Mouse (Mus musculus): Measurements from ENCODE around the gene Gpr89. TPM values are rescaled to one million over a fixed set of nuclear protein-coding genes. Genes with fewer than 3 reads are reported as not detected.

Gene Gpr89
- total and polyA plus RNA-seq, 2 experiments from 2014 or later: 21.7 to 30.0 TPM

DNA sequence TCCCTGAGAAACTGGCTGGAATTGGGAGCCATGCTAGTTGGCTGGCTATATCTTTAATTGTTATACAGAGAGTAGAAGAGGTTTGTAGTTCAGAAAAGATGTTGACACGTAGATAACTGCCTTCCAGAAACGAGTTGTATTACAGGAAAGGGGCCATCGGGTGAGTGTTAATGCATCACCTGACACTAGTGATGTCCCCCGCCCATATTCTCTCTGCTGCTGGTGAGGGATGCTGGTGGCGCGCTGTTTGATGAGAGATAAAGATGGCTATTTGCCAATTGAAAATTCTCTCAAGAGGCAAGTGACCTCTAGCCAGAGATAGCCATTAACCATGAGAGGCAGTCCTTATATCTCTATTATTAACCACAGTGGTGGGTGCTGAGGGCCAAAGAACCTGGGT, 52.6 kb downstream of the Gpr89 start:
- 28% methylated on average over 6 of the region's 6 CpGs for WGBS
- ATAC-seq (ENCODE audit: insufficient read depth, low read depth) (no peak), DNase-seq (ENCODE audit: low spot score) (no peak)
- Histone ChIP-seq H3K27ac (ENCODE audit: low read depth) (no peak overlapping the region), H3K9ac (replicated peaks; ENCODE audit: low read depth, low read length) (no peak overlapping the region), H3K4me2 (ENCODE audit: low read depth, low read length) (no peak overlapping the region), H3K9me3 (replicated peaks; ENCODE audit: control insufficient read depth, low read length) (no peaks in the 10 kb centered on the region), H3K36me3 (replicated peaks; ENCODE audit: control insufficient read depth, insufficient read depth, low read length) (no peaks in the 10 kb centered on the region), H3K4me3 (ENCODE audit: low read depth, low read length) (no peak overlapping the region), H3K27me3 (ENCODE audit: control insufficient read depth, insufficient read depth, low read length) (no peaks in the 10 kb centered on the region), H3K4me1 (ENCODE audit: control insufficient read depth, insufficient read depth) (peaks cover 5% of the 10 kb centered on the region)
- no peak for TF ChIP-seq EP300 (IDR thresholded peaks at IDR 0.05; ENCODE audit: low read depth)
- TF ChIP-seq CTCF (IDR thresholded peaks at IDR 0.05; ENCODE audit: low read depth): no peak

DNA sequence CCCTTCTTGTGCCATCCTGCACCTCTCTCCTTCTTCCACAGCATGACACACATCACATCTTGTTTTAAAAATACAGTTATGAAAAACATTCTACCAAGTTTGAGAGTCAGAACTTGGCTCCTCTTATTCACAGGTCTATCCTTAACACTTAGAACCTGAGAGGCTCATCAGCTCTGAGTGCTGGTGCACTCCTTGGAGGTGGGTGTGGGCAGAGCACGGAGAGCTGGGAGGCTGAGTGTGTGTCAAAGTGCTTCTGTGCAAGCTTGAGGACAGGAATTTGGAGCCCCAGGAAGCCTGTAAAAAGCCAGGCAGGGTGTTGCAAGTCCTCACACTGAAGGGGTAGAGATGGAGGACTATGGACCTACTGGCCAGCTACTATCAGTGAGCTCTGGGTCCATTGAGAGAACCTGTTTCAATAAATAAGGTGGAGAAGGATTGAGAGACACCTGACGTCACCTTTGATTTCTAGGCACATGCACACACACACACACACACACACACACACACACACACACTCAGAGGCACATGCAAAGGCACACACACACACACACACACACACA, 55.9 kb downstream of the Gpr89 start:
- no peak for TF ChIP-seq EP300 (IDR thresholded peaks at IDR 0.05; ENCODE audit: low read depth)
- no peak for TF ChIP-seq CTCF (IDR thresholded peaks at IDR 0.05; ENCODE audit: low read depth)
- no peak overlapping the region for H3K4me3 ChIP-seq (ENCODE audit: low read depth, low read length)
- no peaks in the 10 kb centered on the region for H3K27me3 ChIP-seq (ENCODE audit: control insufficient read depth, insufficient read depth, low read length)
- no peaks in the 10 kb centered on the region for H3K9me3 ChIP-seq (replicated peaks; ENCODE audit: control insufficient read depth, low read length)
- H3K27ac ChIP-seq (ENCODE audit: low read depth): no peak overlapping the region
- H3K9ac ChIP-seq (replicated peaks; ENCODE audit: low read depth, low read length): no peak overlapping the region
- H3K36me3 ChIP-seq (replicated peaks; ENCODE audit: control insufficient read depth, insufficient read depth, low read length): no peaks in the 10 kb centered on the region
- no peak overlapping the region for H3K4me2 ChIP-seq (ENCODE audit: low read depth, low read length)
- H3K4me1 ChIP-seq (ENCODE audit: control insufficient read depth, insufficient read depth): peaks cover 5% of the 10 kb centered on the region
- DNase-seq (ENCODE audit: low spot score) (no peak), ATAC-seq (ENCODE audit: insufficient read depth, low read depth) (no peak)
- WGBS: 72% methylated on average over 2 of the region's 2 CpGs

DNA sequence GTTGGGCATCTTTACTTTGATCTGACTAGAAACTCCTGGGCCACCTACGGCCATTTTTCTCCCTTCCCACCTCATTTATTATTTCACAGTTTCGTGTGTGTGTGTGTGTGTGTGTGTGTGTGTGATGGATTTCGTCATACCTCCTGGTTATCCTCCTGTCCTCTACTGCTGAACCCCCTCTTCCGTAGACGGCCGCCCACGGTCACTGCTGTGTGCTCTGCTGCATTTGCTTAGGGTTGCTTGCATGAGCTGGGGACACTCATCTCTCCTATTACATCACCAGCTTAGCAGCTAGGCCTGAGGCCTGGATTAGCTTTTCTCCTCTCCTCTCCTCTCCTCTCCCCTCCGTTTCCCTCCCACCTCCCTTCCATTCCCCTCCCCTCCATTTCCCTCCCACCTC, 56.7 kb downstream of the Gpr89 start:
- H3K4me3 ChIP-seq (ENCODE audit: low read depth, low read length): no peak overlapping the region
- H3K9ac ChIP-seq (replicated peaks; ENCODE audit: low read depth, low read length): no peak overlapping the region
- WGBS: 80% methylated on average over 7 of the region's 8 CpGs
- no peak overlapping the region for H3K4me2 ChIP-seq (ENCODE audit: low read depth, low read length)
- no peak for DNase-seq (ENCODE audit: low spot score)
- no peaks in the 10 kb centered on the region for H3K27me3 ChIP-seq (ENCODE audit: control insufficient read depth, insufficient read depth, low read length)
- H3K9me3 ChIP-seq (replicated peaks; ENCODE audit: control insufficient read depth, low read length): no peaks in the 10 kb centered on the region
- ATAC-seq (ENCODE audit: insufficient read depth, low read depth): no peak
- peaks cover 5% of the 10 kb centered on the region for H3K4me1 ChIP-seq (ENCODE audit: control insufficient read depth, insufficient read depth)
- H3K27ac ChIP-seq (ENCODE audit: low read depth): no peak overlapping the region
- H3K36me3 ChIP-seq (replicated peaks; ENCODE audit: control insufficient read depth, insufficient read depth, low read length): no peaks in the 10 kb centered on the region
- TF ChIP-seq CTCF (IDR thresholded peaks at IDR 0.05; ENCODE audit: low read depth): no peak
- no peak for TF ChIP-seq EP300 (IDR thresholded peaks at IDR 0.05; ENCODE audit: low read depth)

DNA sequence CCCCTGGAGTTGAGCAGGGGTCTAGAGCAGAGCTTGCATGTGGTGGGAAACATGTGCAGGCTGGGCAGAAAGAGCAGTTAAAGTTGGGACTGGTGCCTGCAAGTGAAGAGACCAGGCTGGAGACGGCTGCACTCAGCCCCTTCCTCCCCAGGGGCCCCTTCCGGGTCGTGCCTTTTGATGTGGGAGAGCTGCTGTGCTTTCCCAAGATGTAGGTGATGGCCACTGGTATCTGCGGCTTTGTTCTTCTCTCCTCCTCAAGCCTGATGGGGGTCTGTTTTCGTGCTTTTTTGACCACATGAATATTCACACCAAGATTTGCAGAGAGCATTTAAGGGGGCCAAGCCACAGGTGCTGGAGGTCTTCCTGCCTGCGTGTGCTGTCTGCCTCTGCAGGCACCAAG, 57.5 kb downstream of the Gpr89 start:
- Histone ChIP-seq H3K9me3 (replicated peaks; ENCODE audit: control insufficient read depth, low read length) (no peaks in the 10 kb centered on the region), H3K9ac (replicated peaks; ENCODE audit: low read depth, low read length) (no peak overlapping the region), H3K27me3 (ENCODE audit: control insufficient read depth, insufficient read depth, low read length) (no peaks in the 10 kb centered on the region), H3K4me3 (ENCODE audit: low read depth, low read length) (no peak overlapping the region), H3K4me2 (ENCODE audit: low read depth, low read length) (no peak overlapping the region), H3K27ac (ENCODE audit: low read depth) (no peak overlapping the region; the same call in 1 of the 2 replicates), H3K36me3 (replicated peaks; ENCODE audit: control insufficient read depth, insufficient read depth, low read length) (no peaks in the 10 kb centered on the region), H3K4me1 (ENCODE audit: control insufficient read depth, insufficient read depth) (no peaks in the 10 kb centered on the region; the same call in 1 of the 2 replicates)
- 17% methylated on average over 6 of the region's 6 CpGs for WGBS
- ATAC-seq (ENCODE audit: insufficient read depth, low read depth) (no peak), DNase-seq (ENCODE audit: low spot score) (no peak)
- TF ChIP-seq EP300 (IDR thresholded peaks at IDR 0.05; ENCODE audit: low read depth) (no peak), CTCF (IDR thresholded peaks at IDR 0.05; ENCODE audit: low read depth) (no peak)

DNA sequence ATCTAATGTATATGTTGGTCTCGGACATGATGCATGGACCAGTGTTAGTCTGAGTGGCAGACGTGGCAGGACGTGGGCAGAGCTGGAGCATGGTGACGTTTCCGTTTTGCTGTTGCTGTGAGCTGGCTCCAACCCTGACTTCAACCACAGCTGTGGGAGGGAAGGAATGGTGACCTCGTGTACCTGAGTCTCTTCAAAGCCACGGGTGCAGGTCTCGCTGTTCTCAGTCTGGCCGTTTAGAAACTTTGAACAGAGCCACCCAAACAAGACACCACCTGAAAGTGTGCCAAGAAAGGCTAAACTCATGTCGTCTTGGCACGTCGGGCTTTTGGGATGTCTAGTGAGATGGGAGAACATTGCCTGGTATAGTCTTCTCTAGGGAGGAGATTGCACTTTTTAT, 58.2 kb downstream of the Gpr89 start:
- no peak overlapping the region for H3K27ac ChIP-seq (ENCODE audit: low read depth)
- no peak for TF ChIP-seq CTCF (IDR thresholded peaks at IDR 0.05; ENCODE audit: low read depth)
- TF ChIP-seq EP300 (IDR thresholded peaks at IDR 0.05; ENCODE audit: low read depth): no peak
- H3K9ac ChIP-seq (replicated peaks; ENCODE audit: low read depth, low read length): no peak overlapping the region
- WGBS: 70% methylated on average over 12 of the region's 12 CpGs
- no peaks in the 10 kb centered on the region for H3K4me1 ChIP-seq (ENCODE audit: control insufficient read depth, insufficient read depth)
- H3K4me2 ChIP-seq (ENCODE audit: low read depth, low read length): no peak overlapping the region
- no peak overlapping the region for H3K4me3 ChIP-seq (ENCODE audit: low read depth, low read length)
- no peaks in the 10 kb centered on the region for H3K9me3 ChIP-seq (replicated peaks; ENCODE audit: control insufficient read depth, low read length)
- no peak for DNase-seq (ENCODE audit: low spot score)
- H3K36me3 ChIP-seq (replicated peaks; ENCODE audit: control insufficient read depth, insufficient read depth, low read length): no peaks in the 10 kb centered on the region
- no peak for ATAC-seq (ENCODE audit: insufficient read depth, low read depth)
- no peaks in the 10 kb centered on the region for H3K27me3 ChIP-seq (ENCODE audit: control insufficient read depth, insufficient read depth, low read length)

DNA sequence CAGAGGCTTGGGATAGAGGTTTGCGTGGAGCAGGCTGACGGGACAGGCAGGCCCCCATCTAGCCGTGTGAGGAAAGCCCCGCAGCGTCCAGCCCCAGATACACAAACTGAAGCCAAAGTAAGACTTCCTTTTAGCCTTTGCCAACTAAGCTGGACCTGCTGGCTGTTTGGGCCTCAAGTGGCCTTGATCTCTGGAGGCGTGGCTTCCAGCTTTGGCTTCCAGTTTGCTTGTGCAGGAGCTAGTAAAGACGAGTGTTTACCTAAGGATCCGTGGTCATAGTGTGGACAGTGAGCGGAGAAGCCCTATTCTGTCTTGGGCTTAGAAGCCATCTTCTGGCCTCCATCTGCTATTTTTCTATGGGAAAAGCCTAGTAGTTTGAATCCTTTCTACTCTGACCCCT, 59.3 kb downstream of the Gpr89 start:
- Histone ChIP-seq H3K9me3 (replicated peaks; ENCODE audit: control insufficient read depth, low read length) (no peaks in the 10 kb centered on the region), H3K4me3 (ENCODE audit: low read depth, low read length) (no peak overlapping the region), H3K27ac (ENCODE audit: low read depth) (no peak overlapping the region), H3K27me3 (ENCODE audit: control insufficient read depth, insufficient read depth, low read length) (no peaks in the 10 kb centered on the region), H3K9ac (replicated peaks; ENCODE audit: low read depth, low read length) (no peak overlapping the region), H3K4me2 (ENCODE audit: low read depth, low read length) (no peak overlapping the region), H3K36me3 (replicated peaks; ENCODE audit: control insufficient read depth, insufficient read depth, low read length) (no peaks in the 10 kb centered on the region), H3K4me1 (ENCODE audit: control insufficient read depth, insufficient read depth) (no peaks in the 10 kb centered on the region)
- TF ChIP-seq CTCF (IDR thresholded peaks at IDR 0.05; ENCODE audit: low read depth) (no peak), EP300 (IDR thresholded peaks at IDR 0.05; ENCODE audit: low read depth) (no peak)
- 78% methylated on average over 9 of the region's 9 CpGs for WGBS
- ATAC-seq (ENCODE audit: insufficient read depth, low read depth) (no peak), DNase-seq (ENCODE audit: low spot score) (no peak)
